Mouse (Mus musculus): ENCODE measurements around the gene Ndrg4. TPM values are rescaled to one million over a fixed set of nuclear protein-coding genes. Genes with fewer than 3 reads are reported as not detected.

Gene Ndrg4
- polyA plus RNA-seq, 1 experiment from 2014 or later: 22.0 TPM

DNA sequence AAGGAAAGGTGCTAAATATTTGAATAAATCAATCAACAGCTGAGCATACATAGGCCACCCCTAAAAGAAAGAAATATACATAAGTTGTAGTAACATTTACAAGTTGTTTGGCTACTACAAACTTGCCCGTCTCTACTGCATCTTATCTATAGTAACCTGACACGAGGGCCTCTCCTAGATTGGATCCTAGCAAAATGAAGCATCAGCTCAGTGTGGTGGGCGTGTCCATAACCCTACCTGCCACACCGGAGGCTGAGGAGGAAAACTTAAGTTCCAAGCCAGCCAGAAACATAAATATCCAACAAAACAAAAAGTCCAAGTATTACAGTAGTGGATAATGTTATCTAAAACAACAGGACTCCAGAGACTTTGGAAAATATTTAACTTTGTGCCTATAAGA, 50.8 kb downstream of the Ndrg4 start:
- ATAC-seq (replicated peaks; ENCODE audit: low FRiP score, low read depth): no peak
- no peaks in the 10 kb centered on the region for H3K4me1 ChIP-seq (replicated peaks; ENCODE audit: insufficient read depth, low read length)
- H3K9ac ChIP-seq (ENCODE audit: low read depth, low read length): no peak overlapping the region
- 84% methylated on average over 4 of the region's 4 CpGs for WGBS
- H3K36me3 ChIP-seq (ENCODE audit: insufficient read depth, low read length): peaks cover 75% of the 10 kb centered on the region
- no peaks in the 10 kb centered on the region for H3K27me3 ChIP-seq (ENCODE audit: insufficient read depth, low read length)
- H3K27ac ChIP-seq: no peak overlapping the region
- no peaks in the 10 kb centered on the region for H3K9me3 ChIP-seq (replicated peaks; ENCODE audit: low read length)
- no peak for DNase-seq (ENCODE audit: low spot score)
- no peak for TF ChIP-seq CTCF (IDR thresholded peaks at IDR 0.05; ENCODE audit: low read depth)
- no peak overlapping the region for H3K4me2 ChIP-seq (ENCODE audit: low read length)
- H3K4me3 ChIP-seq (replicated peaks; ENCODE audit: low read depth, low read length): no peak overlapping the region

DNA sequence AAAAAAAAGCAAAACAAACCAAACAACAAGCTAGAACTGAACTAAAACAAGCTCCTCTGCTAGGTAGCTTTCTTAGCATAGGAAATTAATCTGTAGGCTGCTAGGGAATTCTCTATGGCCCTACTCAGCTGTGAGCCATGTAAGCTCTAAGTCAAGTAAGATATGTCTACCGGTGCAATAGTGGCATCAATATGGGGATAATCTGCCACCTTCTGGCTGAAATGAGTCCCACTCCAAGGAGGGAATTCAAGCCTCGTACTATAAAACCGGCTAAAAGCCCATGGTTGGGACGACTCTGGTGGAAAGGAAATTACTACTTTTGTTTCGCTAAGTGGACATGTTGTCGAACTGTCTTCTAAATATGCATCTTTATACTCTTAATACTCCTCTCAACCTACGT, 61.8 kb downstream of the Ndrg4 start:
- Histone ChIP-seq H3K4me3 (replicated peaks; ENCODE audit: low read depth, low read length) (no peak overlapping the region), H3K27ac (no peak overlapping the region), H3K27me3 (ENCODE audit: insufficient read depth, low read length) (no peaks in the 10 kb centered on the region), H3K9me3 (replicated peaks; ENCODE audit: low read length) (no peaks in the 10 kb centered on the region), H3K9ac (ENCODE audit: low read depth, low read length) (no peak overlapping the region), H3K4me2 (ENCODE audit: low read length) (no peak overlapping the region), H3K4me1 (replicated peaks; ENCODE audit: insufficient read depth, low read length) (no peaks in the 10 kb centered on the region), H3K36me3 (ENCODE audit: insufficient read depth, low read length) (peaks cover 75% of the 10 kb centered on the region)
- peak; percentile 58 for TF ChIP-seq CTCF (IDR thresholded peaks at IDR 0.05; ENCODE audit: low read depth)
- DNase-seq (ENCODE audit: low spot score) (peak; percentile 22), ATAC-seq (replicated peaks; ENCODE audit: low FRiP score, low read depth) (no peak)
- WGBS: 77% methylated on average over 7 of the region's 7 CpGs

DNA sequence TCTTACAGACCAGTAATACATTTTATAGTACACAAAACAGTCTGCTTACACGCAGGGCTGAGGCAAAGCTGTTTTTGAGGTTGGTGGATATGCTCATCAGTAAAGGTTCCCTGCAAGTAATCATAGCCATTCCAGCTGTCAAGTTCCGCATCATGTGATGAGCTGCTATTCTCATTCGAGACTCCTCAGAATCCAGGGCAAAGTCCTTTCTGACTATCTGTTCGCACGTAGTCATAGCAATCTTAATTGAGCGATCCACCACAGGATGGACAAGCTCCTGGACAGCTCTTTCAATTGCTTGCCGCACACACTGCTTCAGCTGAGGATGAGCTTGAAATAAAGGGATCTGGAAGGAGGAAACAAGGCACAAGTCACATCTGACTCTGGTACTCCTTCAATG, 65.0 kb downstream of the Ndrg4 start:
- no peaks in the 10 kb centered on the region for H3K9me3 ChIP-seq (replicated peaks; ENCODE audit: low read length)
- H3K4me2 ChIP-seq (ENCODE audit: low read length): no peak overlapping the region
- TF ChIP-seq CTCF (IDR thresholded peaks at IDR 0.05; ENCODE audit: low read depth): no peak
- peaks cover 74% of the 10 kb centered on the region for H3K36me3 ChIP-seq (ENCODE audit: insufficient read depth, low read length)
- no peak overlapping the region for H3K4me3 ChIP-seq (replicated peaks; ENCODE audit: low read depth, low read length)
- no peak overlapping the region for H3K9ac ChIP-seq (ENCODE audit: low read depth, low read length)
- no peak for ATAC-seq (replicated peaks; ENCODE audit: low FRiP score, low read depth)
- no peak overlapping the region for H3K27ac ChIP-seq
- H3K4me1 ChIP-seq (replicated peaks; ENCODE audit: insufficient read depth, low read length): no peaks in the 10 kb centered on the region
- H3K27me3 ChIP-seq (ENCODE audit: insufficient read depth, low read length): no peaks in the 10 kb centered on the region
- 94% methylated on average over 7 of the region's 7 CpGs for WGBS
- DNase-seq (ENCODE audit: low spot score): no peak

DNA sequence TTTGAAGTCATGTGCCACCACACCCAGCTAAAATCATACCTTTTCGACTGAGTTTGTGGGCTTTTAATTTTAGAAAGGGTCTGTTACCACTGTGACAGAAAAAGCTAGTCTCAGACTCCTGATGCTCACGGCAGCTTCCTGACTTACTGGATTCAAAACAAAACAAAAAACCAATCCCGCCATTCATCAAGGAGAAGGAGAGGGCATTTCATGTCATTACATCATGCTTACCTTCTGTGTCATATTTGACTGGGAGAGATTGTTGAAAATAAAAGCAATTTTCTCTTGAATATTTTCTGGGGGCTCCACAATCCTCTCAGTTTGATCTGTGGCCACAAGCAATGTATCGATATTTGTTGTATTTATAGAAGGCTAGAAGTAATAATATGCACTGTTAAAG, 71.2 kb downstream of the Ndrg4 start:
- ATAC-seq (replicated peaks; ENCODE audit: low FRiP score, low read depth) (no peak), DNase-seq (ENCODE audit: low spot score) (no peak)
- Histone ChIP-seq H3K36me3 (ENCODE audit: insufficient read depth, low read length) (peaks cover 58% of the 10 kb centered on the region), H3K27ac (no peak overlapping the region), H3K4me3 (replicated peaks; ENCODE audit: low read depth, low read length) (no peak overlapping the region), H3K4me2 (ENCODE audit: low read length) (no peak overlapping the region), H3K9ac (ENCODE audit: low read depth, low read length) (no peak overlapping the region), H3K9me3 (replicated peaks; ENCODE audit: low read length) (no peaks in the 10 kb centered on the region), H3K4me1 (replicated peaks; ENCODE audit: insufficient read depth, low read length) (no peaks in the 10 kb centered on the region), H3K27me3 (ENCODE audit: insufficient read depth, low read length) (no peaks in the 10 kb centered on the region)
- no peak for TF ChIP-seq CTCF (IDR thresholded peaks at IDR 0.05; ENCODE audit: low read depth)
- WGBS: 95% methylated on average over 4 of the region's 4 CpGs

DNA sequence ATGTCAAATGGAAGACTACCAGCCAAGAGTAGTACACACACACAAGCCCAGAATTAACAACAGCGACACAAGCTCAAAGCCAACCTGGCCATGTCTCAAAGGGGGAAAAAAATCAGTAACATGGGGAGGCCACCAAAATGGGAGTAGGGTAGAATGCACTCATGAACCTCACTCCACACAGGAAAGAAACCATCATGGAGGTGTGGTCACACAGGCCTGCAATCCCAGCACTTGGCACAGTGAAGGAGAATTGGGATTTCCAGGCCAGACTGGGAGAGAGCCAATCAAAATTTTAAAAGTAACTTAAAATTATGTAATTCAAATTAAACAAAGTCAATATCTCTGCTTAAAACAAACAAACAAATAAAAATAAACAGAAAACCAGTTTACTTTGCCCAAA, 75.1 kb downstream of the Ndrg4 start:
- TF ChIP-seq CTCF (IDR thresholded peaks at IDR 0.05; ENCODE audit: low read depth): no peak
- Histone ChIP-seq H3K36me3 (ENCODE audit: insufficient read depth, low read length) (peaks cover 46% of the 10 kb centered on the region), H3K9me3 (replicated peaks; ENCODE audit: low read length) (no peaks in the 10 kb centered on the region), H3K27ac (no peak overlapping the region), H3K4me3 (replicated peaks; ENCODE audit: low read depth, low read length) (no peak overlapping the region), H3K27me3 (ENCODE audit: insufficient read depth, low read length) (no peaks in the 10 kb centered on the region), H3K4me2 (ENCODE audit: low read length) (no peak overlapping the region), H3K9ac (ENCODE audit: low read depth, low read length) (no peak overlapping the region), H3K4me1 (replicated peaks; ENCODE audit: insufficient read depth, low read length) (no peaks in the 10 kb centered on the region)
- DNase-seq (ENCODE audit: low spot score) (no peak), ATAC-seq (replicated peaks; ENCODE audit: low FRiP score, low read depth) (no peak)
- 96% methylated on average over 1 of the region's 1 CpGs for WGBS

DNA sequence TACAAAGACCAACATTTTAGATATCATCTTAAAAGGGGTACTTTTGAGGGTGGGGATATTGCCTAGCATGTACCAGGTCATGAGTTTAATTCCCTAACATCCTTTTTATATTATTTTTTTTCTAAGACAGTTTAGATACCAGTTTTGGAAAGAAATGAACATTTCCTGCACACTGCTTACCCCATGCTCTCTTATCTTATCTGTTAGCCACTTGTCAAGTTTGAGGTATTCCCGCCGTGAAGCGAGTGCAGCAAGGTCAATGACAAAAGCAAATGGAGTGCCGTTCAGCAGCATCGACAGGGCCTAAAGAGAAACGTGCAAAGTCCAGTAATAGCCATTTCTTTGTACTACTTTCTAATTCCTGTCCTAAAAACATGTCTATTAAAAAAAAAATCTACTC, 83.5 kb downstream of the Ndrg4 start:
- Histone ChIP-seq H3K9ac (ENCODE audit: low read depth, low read length) (no peak overlapping the region), H3K4me1 (replicated peaks; ENCODE audit: insufficient read depth, low read length) (no peaks in the 10 kb centered on the region), H3K27me3 (ENCODE audit: insufficient read depth, low read length) (no peaks in the 10 kb centered on the region), H3K9me3 (replicated peaks; ENCODE audit: low read length) (no peaks in the 10 kb centered on the region), H3K4me3 (replicated peaks; ENCODE audit: low read depth, low read length) (no peak overlapping the region), H3K36me3 (ENCODE audit: insufficient read depth, low read length) (peaks cover 45% of the 10 kb centered on the region), H3K27ac (no peak overlapping the region), H3K4me2 (ENCODE audit: low read length) (no peak overlapping the region)
- ATAC-seq (replicated peaks; ENCODE audit: low FRiP score, low read depth): no peak
- 89% methylated on average over 6 of the region's 6 CpGs for WGBS
- DNase-seq (ENCODE audit: low spot score): no peak
- no peak for TF ChIP-seq CTCF (IDR thresholded peaks at IDR 0.05; ENCODE audit: low read depth)

DNA sequence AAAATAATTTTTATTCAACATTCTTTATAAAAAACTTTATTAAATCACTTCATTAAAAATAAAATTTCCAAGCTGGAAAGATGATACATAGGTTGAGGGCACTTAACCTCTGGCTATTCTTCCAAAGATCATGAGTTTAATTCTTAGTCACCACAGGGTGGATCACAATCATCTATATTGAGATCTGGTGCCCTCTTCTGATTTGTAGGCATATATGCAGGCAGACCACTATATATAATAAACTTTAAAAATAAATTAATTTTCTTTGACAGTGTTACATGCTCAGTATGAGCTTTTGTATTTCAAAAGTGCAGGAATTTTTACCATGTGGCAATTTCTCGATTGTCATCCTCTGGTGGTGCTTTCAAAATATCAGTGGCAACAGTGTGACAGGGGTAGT, 87.4 kb downstream of the Ndrg4 start:
- no peak overlapping the region for H3K9ac ChIP-seq (ENCODE audit: low read depth, low read length)
- H3K4me3 ChIP-seq (replicated peaks; ENCODE audit: low read depth, low read length): no peak overlapping the region
- H3K4me2 ChIP-seq (ENCODE audit: low read length): no peak overlapping the region
- no peaks in the 10 kb centered on the region for H3K27me3 ChIP-seq (ENCODE audit: insufficient read depth, low read length)
- H3K27ac ChIP-seq: no peak overlapping the region
- no peak for DNase-seq (ENCODE audit: low spot score)
- 0 out of 2 replicates have a peak, but pooled peaks have one; percentile 4 for TF ChIP-seq CTCF (IDR thresholded peaks at IDR 0.05; ENCODE audit: low read depth)
- no peaks in the 10 kb centered on the region for H3K4me1 ChIP-seq (replicated peaks; ENCODE audit: insufficient read depth, low read length)
- ATAC-seq (replicated peaks; ENCODE audit: low FRiP score, low read depth): no peak
- peaks cover 68% of the 10 kb centered on the region for H3K36me3 ChIP-seq (ENCODE audit: insufficient read depth, low read length)
- 88% methylated on average over 1 of the region's 1 CpGs for WGBS
- no peaks in the 10 kb centered on the region for H3K9me3 ChIP-seq (replicated peaks; ENCODE audit: low read length)

Small RNA genes within 50 kb of the gene (microRNA-seq; reads per million reads assigned to microRNA genes)
- 0.80 reads per million for gene Mir7073

Other genes starting within 250 kb of the Ndrg4 start
- gene Cfap20, start 242.1 kb upstream of the Ndrg4 start, polyA plus RNA-seq (2015; fragmentation: Nextera tagmentation; extraction: Ambion mirVana): 126 and 129 TPM in 2 replicates
- gene Csnk2a2, start 186.9 kb upstream of the Ndrg4 start, polyA plus RNA-seq (2015; fragmentation: Nextera tagmentation; extraction: Ambion mirVana): 9.5 and 11.2 TPM in 2 replicates
- 1.5 and 2.2 TPM in 2 replicates for gene Ccdc113, start 142.9 kb upstream of the Ndrg4 start, polyA plus RNA-seq (2015; fragmentation: Nextera tagmentation; extraction: Ambion mirVana)
- gene Prss54, start 100.6 kb upstream of the Ndrg4 start, polyA plus RNA-seq (2015; fragmentation: Nextera tagmentation; extraction: Ambion mirVana): not detected in 2 replicates
- gene Gins3, start 43.5 kb upstream of the Ndrg4 start, polyA plus RNA-seq (2015; fragmentation: Nextera tagmentation; extraction: Ambion mirVana): 9.9 and 11.5 TPM in 2 replicates
- 15.3 and 16.8 TPM in 2 replicates for gene Setd6, start 38.9 kb downstream of the Ndrg4 start, polyA plus RNA-seq (2015; fragmentation: Nextera tagmentation; extraction: Ambion mirVana)
- 28.7 and 34.9 TPM in 2 replicates for gene Cnot1, start 130.5 kb downstream of the Ndrg4 start, polyA plus RNA-seq (2015; fragmentation: Nextera tagmentation; extraction: Ambion mirVana)
- gene Sap18b, start 148.4 kb downstream of the Ndrg4 start, polyA plus RNA-seq (2015; fragmentation: Nextera tagmentation; extraction: Ambion mirVana): 414 and 422 TPM in 2 replicates
- 12.6 and 12.9 TPM in 2 replicates for gene Slc38a7, start 176.6 kb downstream of the Ndrg4 start, polyA plus RNA-seq (2015; fragmentation: Nextera tagmentation; extraction: Ambion mirVana)
- 266 and 295 TPM in 2 replicates for gene Got2, start 211.6 kb downstream of the Ndrg4 start, polyA plus RNA-seq (2015; fragmentation: Nextera tagmentation; extraction: Ambion mirVana)

Data from kidney, postnatal 0 days (tissue).